Mouse (Mus musculus): ENCODE measurements around the gene Ftcd. TPM values are rescaled to one million over a fixed set of nuclear protein-coding genes. Genes with fewer than 3 reads are reported as not detected.
A peak's percentile ranks its signal among the peaks of the same experiment; 100 is the strongest.

The Ftcd gene
- 0.22 and 0.42 TPM in 2 replicates for polyA plus RNA-seq (2015; fragmentation: Nextera tagmentation; extraction: Ambion mirVana)

DNA sequence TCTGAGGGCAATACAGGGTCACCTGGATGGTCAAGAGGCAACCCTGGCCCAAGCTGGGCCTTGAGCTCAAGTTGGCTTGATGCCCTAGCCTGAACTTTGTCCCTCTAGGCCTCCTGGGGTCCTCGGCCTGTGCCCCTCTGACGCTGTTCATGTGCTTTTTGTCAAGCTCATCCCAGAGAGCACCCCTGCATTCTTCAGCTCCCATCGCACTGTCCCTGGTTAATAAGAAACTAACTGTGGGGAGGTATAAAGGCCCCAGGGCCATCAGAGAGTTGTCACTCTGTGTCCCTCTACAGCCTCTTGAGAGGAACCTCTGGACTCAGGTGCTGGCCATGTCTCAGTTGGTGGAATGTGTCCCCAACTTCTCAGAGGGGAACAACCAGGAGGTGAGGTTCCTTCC lies at the start of gene Ftcd:
Gene Ftcd, plus strand, starts transcription at position 275 of the 400 bp plus-strand sequence.
- TF ChIP-seq EP300 (optimal IDR thresholded peaks at IDR 0.05), result no peak
- TF ChIP-seq CTCF (IDR thresholded peaks at IDR 0.05; ENCODE audit: low read depth), result no peak
- no peak within 1 kb of the TSS for H3K4me3 ChIP-seq (ENCODE audit: low read depth, low read length)
- DNase-seq (ENCODE audit: low spot score) (no peak), ATAC-seq (ENCODE audit: low FRiP score, low TSS enrichment) (no peak)
- no peaks in the 10 kb centered on the region for H3K36me3 ChIP-seq (ENCODE audit: control insufficient read depth, insufficient read depth, low read length)
- H3K4me2 ChIP-seq (replicated peaks; ENCODE audit: low read depth), result no peak within 1 kb of the TSS
- H3K9ac ChIP-seq (ENCODE audit: low read length), result no peak within 1 kb of the TSS
- no peaks in the 10 kb centered on the region for H3K4me1 ChIP-seq (replicated peaks; ENCODE audit: control insufficient read depth, insufficient read depth)
- no peaks in the 10 kb centered on the region for H3K27me3 ChIP-seq (ENCODE audit: control insufficient read depth, insufficient read depth, low read length)
- no peaks in the 10 kb centered on the region for H3K9me3 ChIP-seq (ENCODE audit: control insufficient read depth, low read length)
- no peak within 1 kb of the TSS for H3K27ac ChIP-seq (replicated peaks)
- 71% methylated on average over 3 of the region's 3 CpGs for WGBS

DNA sequence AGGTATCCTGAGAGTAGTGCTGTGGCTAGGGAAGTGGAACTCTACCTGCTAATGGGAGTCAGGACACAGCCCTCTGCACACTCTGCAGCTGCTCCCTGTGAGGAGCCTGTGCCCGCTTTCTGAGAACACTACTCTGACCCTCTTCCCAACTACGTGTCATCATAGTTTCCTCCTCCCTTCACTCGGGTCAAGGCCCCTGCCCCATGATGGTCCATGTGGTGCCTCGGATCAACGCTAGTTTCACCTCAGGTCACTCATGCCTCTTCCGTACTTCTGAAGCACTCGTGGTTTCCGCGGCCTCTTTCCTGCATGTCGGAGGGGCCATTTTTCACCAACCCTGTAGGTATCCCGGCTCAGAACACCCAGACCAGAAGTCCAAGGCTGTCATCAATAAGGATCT lies 44.5 kb upstream of the Ftcd start:
- under 1% methylated on average over 11 of the region's 11 CpGs for WGBS

DNA sequence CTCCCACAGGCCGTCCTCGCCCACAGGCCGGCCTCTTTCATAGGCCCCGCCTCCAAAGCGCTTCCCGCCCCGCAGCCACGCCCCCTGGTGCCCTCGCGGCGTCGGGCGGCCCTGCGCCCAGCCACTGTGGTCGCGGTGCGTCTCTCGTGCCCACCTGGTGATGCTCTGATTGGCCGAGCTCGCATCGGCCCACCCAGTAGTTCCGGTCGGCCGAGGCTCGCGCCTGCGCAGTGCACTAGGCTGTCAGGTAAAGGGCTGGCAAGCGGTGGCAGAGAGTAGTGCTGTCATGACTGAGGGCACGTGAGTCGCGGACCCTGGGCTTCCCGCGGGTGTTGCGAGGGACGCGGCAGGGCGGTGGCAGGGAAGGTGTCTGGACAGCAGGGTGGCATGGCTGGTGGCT lies 44.1 kb upstream of the Ftcd start, which contains the start of gene Lss:
Gene Lss, plus strand, starts transcription at position 214 of the 400 bp plus-strand sequence.
- no peaks in the 10 kb centered on the region for H3K9me3 ChIP-seq (ENCODE audit: control insufficient read depth, low read length)
- TF ChIP-seq CTCF (IDR thresholded peaks at IDR 0.05; ENCODE audit: low read depth), result peak; percentile 66
- no peak for TF ChIP-seq EP300 (optimal IDR thresholded peaks at IDR 0.05)
- no peaks in the 10 kb centered on the region; the same call in 1 of the 2 replicates for H3K36me3 ChIP-seq (ENCODE audit: control insufficient read depth, insufficient read depth, low read length)
- no peaks in the 10 kb centered on the region for H3K27me3 ChIP-seq (ENCODE audit: control insufficient read depth, insufficient read depth, low read length)
- H3K4me1 ChIP-seq (replicated peaks; ENCODE audit: control insufficient read depth, insufficient read depth), result no peaks in the 10 kb centered on the region
- WGBS, result under 1% methylated on average over 36 of the region's 37 CpGs
- H3K9ac ChIP-seq (ENCODE audit: low read length), result peak within 1 kb of the TSS; percentile 72
- peak within 1 kb of the TSS; percentile 59 for H3K4me3 ChIP-seq (ENCODE audit: low read depth, low read length)
- H3K27ac ChIP-seq (replicated peaks), result peak within 1 kb of the TSS; percentile 78
- DNase-seq (ENCODE audit: low spot score) (peak; percentile 99), ATAC-seq (ENCODE audit: low FRiP score, low TSS enrichment) (peak; percentile 100)
- peak within 1 kb of the TSS; percentile 92 for H3K4me2 ChIP-seq (replicated peaks; ENCODE audit: low read depth)

More for the DNA sequence above, 44.5 kb upstream of the Ftcd start:
- peak overlapping the region; percentile 45 for H3K9ac ChIP-seq (ENCODE audit: low read length)
- no peaks in the 10 kb centered on the region for H3K4me1 ChIP-seq (replicated peaks; ENCODE audit: control insufficient read depth, insufficient read depth)
- H3K27ac ChIP-seq (replicated peaks), result no peak overlapping the region
- DNase-seq (ENCODE audit: low spot score) (no peak), ATAC-seq (ENCODE audit: low FRiP score, low TSS enrichment) (no peak; the same call in none of the 2 replicates)
- peak overlapping the region; percentile 59 for H3K4me3 ChIP-seq (ENCODE audit: low read depth, low read length)
- peak overlapping the region; percentile 92 for H3K4me2 ChIP-seq (replicated peaks; ENCODE audit: low read depth)
- TF ChIP-seq EP300 (optimal IDR thresholded peaks at IDR 0.05) (no peak), CTCF (IDR thresholded peaks at IDR 0.05; ENCODE audit: low read depth) (no peak)
- H3K36me3 ChIP-seq (ENCODE audit: control insufficient read depth, insufficient read depth, low read length), result no peaks in the 10 kb centered on the region; the same call in 1 of the 2 replicates
- no peaks in the 10 kb centered on the region for H3K9me3 ChIP-seq (ENCODE audit: control insufficient read depth, low read length)
- H3K27me3 ChIP-seq (ENCODE audit: control insufficient read depth, insufficient read depth, low read length), result no peaks in the 10 kb centered on the region

DNA sequence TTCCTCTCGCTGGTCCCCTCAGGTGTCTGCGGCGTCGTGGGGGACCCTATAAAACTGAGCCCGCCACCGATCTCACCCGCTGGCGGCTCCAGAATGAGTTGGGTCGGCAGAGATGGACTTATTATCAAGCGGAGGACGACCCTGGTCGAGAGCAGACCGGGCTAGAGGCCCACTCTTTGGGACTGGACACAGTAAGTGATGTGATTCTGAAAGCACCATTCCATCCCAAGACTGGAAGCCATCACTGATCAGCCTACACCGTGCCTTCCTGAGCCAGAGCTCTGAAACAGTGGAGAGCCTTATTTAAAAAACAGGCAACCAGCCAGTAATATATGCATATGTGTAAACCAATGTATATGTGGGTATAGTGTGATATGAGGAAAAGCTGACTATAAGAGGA lies 43.6 kb upstream of the Ftcd start:
- Histone ChIP-seq H3K9me3 (ENCODE audit: control insufficient read depth, low read length) (no peaks in the 10 kb centered on the region), H3K4me2 (replicated peaks; ENCODE audit: low read depth) (peak overlapping the region; percentile 92), H3K27ac (replicated peaks) (peak overlapping the region; percentile 78), H3K4me3 (ENCODE audit: low read depth, low read length) (peak overlapping the region; percentile 59), H3K4me1 (replicated peaks; ENCODE audit: control insufficient read depth, insufficient read depth) (no peaks in the 10 kb centered on the region), H3K9ac (ENCODE audit: low read length) (peak overlapping the region; percentile 72), H3K36me3 (ENCODE audit: control insufficient read depth, insufficient read depth, low read length) (no peaks in the 10 kb centered on the region; the same call in 1 of the 2 replicates), H3K27me3 (ENCODE audit: control insufficient read depth, insufficient read depth, low read length) (no peaks in the 10 kb centered on the region)
- TF ChIP-seq EP300 (optimal IDR thresholded peaks at IDR 0.05) (no peak), CTCF (IDR thresholded peaks at IDR 0.05; ENCODE audit: low read depth) (no peak)
- under 1% methylated on average over 14 of the region's 14 CpGs for WGBS
- DNase-seq (ENCODE audit: low spot score) (no peak), ATAC-seq (ENCODE audit: low FRiP score, low TSS enrichment) (peak; percentile 16)

DNA sequence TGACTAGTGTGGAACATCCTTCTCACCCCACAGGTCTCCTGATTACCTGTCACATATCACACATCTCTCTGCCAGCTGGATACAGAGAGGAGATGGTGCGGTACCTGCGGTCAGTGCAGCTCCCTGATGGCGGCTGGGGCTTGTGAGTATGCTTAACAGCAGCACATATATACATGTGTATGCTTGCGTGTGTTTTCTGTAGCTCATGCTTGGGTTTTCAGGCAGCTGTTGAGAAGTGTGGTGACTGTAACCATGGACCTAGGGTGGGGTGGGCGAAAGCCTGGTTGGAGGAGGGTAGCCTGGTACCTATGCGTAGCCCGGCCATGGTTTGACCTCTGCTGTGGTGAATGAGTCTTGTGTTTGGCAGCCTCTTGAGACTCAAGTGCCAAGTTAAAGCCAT lies 39.9 kb upstream of the Ftcd start:
- H3K27ac ChIP-seq (replicated peaks), result no peak overlapping the region
- H3K27me3 ChIP-seq (ENCODE audit: control insufficient read depth, insufficient read depth, low read length), result no peaks in the 10 kb centered on the region
- peaks cover 10% of the 10 kb centered on the region for H3K36me3 ChIP-seq (ENCODE audit: control insufficient read depth, insufficient read depth, low read length)
- H3K9me3 ChIP-seq (ENCODE audit: control insufficient read depth, low read length), result no peaks in the 10 kb centered on the region
- DNase-seq (ENCODE audit: low spot score) (no peak), ATAC-seq (ENCODE audit: low FRiP score, low TSS enrichment) (no peak)
- 98% methylated on average over 7 of the region's 7 CpGs for WGBS
- TF ChIP-seq EP300 (optimal IDR thresholded peaks at IDR 0.05) (no peak), CTCF (IDR thresholded peaks at IDR 0.05; ENCODE audit: low read depth) (no peak)
- H3K4me1 ChIP-seq (replicated peaks; ENCODE audit: control insufficient read depth, insufficient read depth), result no peaks in the 10 kb centered on the region
- no peak overlapping the region for H3K4me2 ChIP-seq (replicated peaks; ENCODE audit: low read depth)
- no peak overlapping the region for H3K4me3 ChIP-seq (ENCODE audit: low read depth, low read length)
- H3K9ac ChIP-seq (ENCODE audit: low read length), result no peak overlapping the region

DNA sequence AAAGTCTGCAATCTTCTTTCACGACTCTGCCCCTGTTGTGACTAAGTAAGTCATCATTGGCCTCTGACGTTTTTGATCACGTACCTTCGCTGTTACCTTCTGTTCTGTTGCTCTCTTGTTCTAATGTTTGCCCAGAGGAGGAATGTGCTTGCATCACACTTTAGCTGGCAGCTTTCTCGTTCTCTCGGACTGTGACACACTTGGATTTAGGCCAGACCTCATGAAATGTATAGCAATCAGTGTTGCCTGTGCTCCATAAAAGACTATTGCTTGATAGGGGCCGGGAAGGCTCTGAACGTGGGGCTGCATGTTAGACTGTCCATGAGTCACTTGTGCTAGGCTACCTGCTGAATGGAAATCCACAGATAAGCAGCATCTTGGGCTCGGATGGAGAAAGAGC lies 37.8 kb upstream of the Ftcd start:
- Histone ChIP-seq H3K9ac (ENCODE audit: low read length) (no peak overlapping the region), H3K27ac (replicated peaks) (no peak overlapping the region), H3K4me3 (ENCODE audit: low read depth, low read length) (no peak overlapping the region), H3K36me3 (ENCODE audit: control insufficient read depth, insufficient read depth, low read length) (peaks cover 19% of the 10 kb centered on the region), H3K9me3 (ENCODE audit: control insufficient read depth, low read length) (no peaks in the 10 kb centered on the region), H3K4me2 (replicated peaks; ENCODE audit: low read depth) (no peak overlapping the region), H3K4me1 (replicated peaks; ENCODE audit: control insufficient read depth, insufficient read depth) (no peaks in the 10 kb centered on the region), H3K27me3 (ENCODE audit: control insufficient read depth, insufficient read depth, low read length) (no peaks in the 10 kb centered on the region)
- no peak for TF ChIP-seq EP300 (optimal IDR thresholded peaks at IDR 0.05)
- no peak for TF ChIP-seq CTCF (IDR thresholded peaks at IDR 0.05; ENCODE audit: low read depth)
- peak; percentile 70 for DNase-seq (ENCODE audit: low spot score)
- 50% methylated on average over 9 of the region's 9 CpGs for WGBS
- ATAC-seq (ENCODE audit: low FRiP score, low TSS enrichment), result peak; percentile 91

Data from stomach, postnatal 0 days (tissue).